Mouse (Mus musculus) kidney, adult 2 months (tissue): ENCODE measurements around the gene Actr2.

Source experiments
- CTCF ChIP-seq: fragments of 200-500 bp; conservative IDR thresholded peaks from 2 replicates; pipeline ENCODE4 v1.5.1; 2011; ENCODE audit warnings: low read depth, mild to moderate bottlenecking, control low read depth, low read length, moderate library complexity, mixed read lengths; ENCODE audit not compliant: insufficient read depth, insufficient read length
- POLR2A ChIP-seq: fragments of 200-500 bp; IDR thresholded peaks from one replicate; pipeline ENCODE4 v1.6.1; 2011; ENCODE audit warnings: low read depth, low read length, control low read depth

DNA sequence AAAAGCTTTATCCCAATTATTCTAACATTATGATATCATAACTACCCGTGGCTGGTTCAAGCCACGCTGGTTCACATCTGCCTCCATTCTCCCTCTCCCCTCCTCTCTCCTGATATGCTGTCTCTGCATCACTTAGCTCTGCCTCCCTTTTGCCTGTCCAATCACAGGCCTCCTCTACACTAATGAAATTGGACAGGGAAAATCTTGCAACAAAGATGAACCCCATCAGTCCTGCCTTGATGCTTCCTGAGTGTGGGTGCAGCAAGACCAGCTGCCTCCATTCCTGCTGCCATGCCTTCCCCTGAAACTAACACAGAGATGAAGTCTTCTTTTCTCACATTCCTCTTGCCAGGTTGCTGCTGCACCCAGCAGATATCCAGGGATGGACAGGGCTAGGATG, 25.2 kb upstream of the Actr2 start:
- TF ChIP-seq POLR2A (no peak), CTCF (no peak)
